Mouse (Mus musculus) E14TG2a.4 (cell line): ENCODE data around the gene Ank2.

Experiments
- CTCF ChIP-seq: conservative IDR thresholded peaks from 2 replicates; pipeline ENCODE4 v1.5.1; 2014; ENCODE audit warnings: low read length
- POU5F1 ChIP-seq: IDR thresholded peaks from 2 replicates; pipeline ENCODE4 v1.6.1; 2014; ENCODE audit warnings: low read length, borderline replicate concordance

DNA sequence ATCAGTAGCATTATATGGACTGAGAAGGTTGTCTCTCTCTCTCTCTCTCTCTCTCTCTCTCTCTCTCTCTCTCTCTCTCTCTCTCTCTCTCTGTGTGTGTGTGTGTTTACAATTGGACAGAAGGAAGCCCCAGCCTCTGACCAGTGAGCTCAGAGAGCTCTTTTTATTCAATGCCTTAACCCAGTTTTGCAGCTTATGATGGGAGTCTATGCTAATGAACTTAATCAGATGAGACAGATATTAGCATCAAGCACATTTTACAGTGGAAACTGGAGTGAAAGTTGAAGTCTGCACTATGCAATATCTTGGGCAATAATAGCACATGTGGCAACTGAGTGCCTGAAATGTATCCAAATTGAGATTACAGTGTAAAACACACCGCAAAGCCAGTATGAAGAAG, 16.1 kb upstream of the Ank2 start:
- no peak for TF ChIP-seq CTCF
- no peak for TF ChIP-seq POU5F1
